Mouse (Mus musculus) T-helper 17 cell (primary cell): ENCODE results near the gene Pitpna.
"Not testable (repeated sequence)": the region's sequence is repeated elsewhere in the genome, so short reads cannot be mapped to it uniquely, and the experiment has no call there.

Experiments used
- in situ Hi-C, 2 experiments: fragments of 300-600 bp; cut with MboI, MseI; formaldehyde crosslinking; loops; 1 replicate in 1 of 2; 2 replicates in 1 of 2; pipeline ENCODE4 v1.15.1; 2025; ENCODE audit warnings: high pct_unique_total_duplicates in 2 of 2

Pitpna gene

GRCm38 (mm10) chr11:75585061-75585460 is 2.8 kb upstream of the Pitpna start:
- in situ Hi-C loops: no loop called here

GRCm38 (mm10) chr11:75585978-75586377 is 1.9 kb upstream of the Pitpna start:
- in situ Hi-C loops: no loop called here

GRCm38 (mm10) chr11:75586963-75587362 is 934 bp upstream of the Pitpna start:
- in situ Hi-C loops: no loop called here

GRCm38 (mm10) chr11:75588285-75588941 is 516 bp downstream of the Pitpna start:
- in situ Hi-C loops: no loop called here

- in situ Hi-C loops: no loop called here
Observed at GRCm38 (mm10) chr11:75592612-75593011, 4.7 kb downstream of the Pitpna start.

- in situ Hi-C loops: no loop called here
Observed at GRCm38 (mm10) chr11:75594431-75594830, 6.5 kb downstream of the Pitpna start.

GRCm38 (mm10) chr11:75595404-75595803 is 7.5 kb downstream of the Pitpna start:
- in situ Hi-C loops: no loop called here

- in situ Hi-C loops: no loop called here
Observed at GRCm38 (mm10) chr11:75595816-75596215, 7.9 kb downstream of the Pitpna start.

GRCm38 (mm10) chr11:75596726-75597255 is 8.9 kb downstream of the Pitpna start:
- in situ Hi-C loops: no loop called here

- in situ Hi-C loops: no loop called here
Observed at GRCm38 (mm10) chr11:75598004-75598403, 10.1 kb downstream of the Pitpna start.

- in situ Hi-C loops: not testable (repeated sequence)
Observed at GRCm38 (mm10) chr11:75599802-75600201, 11.9 kb downstream of the Pitpna start.

GRCm38 (mm10) chr11:75604826-75605225 is 16.9 kb downstream of the Pitpna start:
- in situ Hi-C loops: no loop called here

- in situ Hi-C loops: no loop called here
Observed at GRCm38 (mm10) chr11:75605318-75605717, 17.4 kb downstream of the Pitpna start.

GRCm38 (mm10) chr11:75608776-75609175 is 20.9 kb downstream of the Pitpna start:
- in situ Hi-C loops: no loop called here

GRCm38 (mm10) chr11:75610021-75610420 is 22.1 kb downstream of the Pitpna start:
- in situ Hi-C loops: no loop called here

- in situ Hi-C loops: no loop called here
Observed at GRCm38 (mm10) chr11:75614769-75615168, 26.9 kb downstream of the Pitpna start.

GRCm38 (mm10) chr11:75615556-75615955 is 27.7 kb downstream of the Pitpna start:
- in situ Hi-C loops: no loop called here

GRCm38 (mm10) chr11:75619133-75619532 is 31.2 kb downstream of the Pitpna start:
- in situ Hi-C loops: no loop called here

- in situ Hi-C loops: no loop called here
Observed at GRCm38 (mm10) chr11:75620136-75620780, 32.4 kb downstream of the Pitpna start.

- in situ Hi-C loops: no loop called here
Observed at GRCm38 (mm10) chr11:75621426-75621825, 33.5 kb downstream of the Pitpna start.

- in situ Hi-C loops: no loop called here
Observed at GRCm38 (mm10) chr11:75622588-75623329, 34.9 kb downstream of the Pitpna start.

GRCm38 (mm10) chr11:75624102-75624554 is 36.2 kb downstream of the Pitpna start:
- in situ Hi-C loops: no loop called here
